Mouse (Mus musculus) limb, embryonic 14.5 days (tissue): Measurements from ENCODE around the gene Dscaml1. TPM values are rescaled to one million over a fixed set of nuclear protein-coding genes. Genes with fewer than 3 reads are reported as not detected.

Experiments used
- ATAC-seq: fragments of 200-750 bp; cut with Nextera tagmentation; 2 replicates; pipeline ENCODE4 v1.8.0; 2017; ENCODE audit warnings: low read depth, moderate number of reproducible peaks, moderate TSS enrichment; ENCODE audit not compliant: low FRiP score
- DNase-seq: peaks from one replicate; pipeline ENCODE4 v3.0.0-alpha.2; 2015; ENCODE audit warnings: low spot score
- H3K27ac ChIP-seq: fragments of 300-500 bp; sonication (generic); replicated peaks from 2 replicates; pipeline ENCODE4 v1.5.1; 2014; ENCODE audit warnings: low read depth, mild to moderate bottlenecking, low read length, moderate library complexity, mixed read lengths
- H3K27me3 ChIP-seq: fragments of 300-500 bp; sonication (generic); 2 replicates; pipeline ENCODE4 v1.6.1; 2014; ENCODE audit warnings: low read length, mixed read lengths; ENCODE audit not compliant: control insufficient read depth, insufficient read depth
- H3K36me3 ChIP-seq: fragments of 300-500 bp; sonication (generic); 2 replicates; pipeline ENCODE4 v1.6.1; 2014; ENCODE audit warnings: mild to moderate bottlenecking, low read length, moderate library complexity, mixed read lengths; ENCODE audit not compliant: control insufficient read depth, insufficient read depth
- H3K4me1 ChIP-seq: fragments of 300-500 bp; sonication (generic); 2 replicates; pipeline ENCODE4 v1.6.1; 2014; ENCODE audit warnings: antibody characterized with exemption, low read length, mixed read lengths; ENCODE audit not compliant: control insufficient read depth, insufficient read depth
- H3K4me2 ChIP-seq: fragments of 300-500 bp; sonication (generic); replicated peaks from 2 replicates; pipeline ENCODE4 v1.6.1; 2014; ENCODE audit warnings: low read depth, mild to moderate bottlenecking, low read length, moderate library complexity; ENCODE audit not compliant: severe bottlenecking
- H3K4me3 ChIP-seq: fragments of 300-500 bp; sonication (generic); replicated peaks from 2 replicates; pipeline ENCODE4 v1.5.1; 2014; ENCODE audit warnings: low read length
- H3K9ac ChIP-seq: fragments of 300-500 bp; sonication (generic); 2 replicates; pipeline ENCODE4 v1.6.1; 2014; ENCODE audit warnings: mild to moderate bottlenecking, low read depth, low read length, moderate library complexity; ENCODE audit not compliant: severe bottlenecking
- H3K9me3 ChIP-seq: fragments of 300-500 bp; sonication (generic); 2 replicates; pipeline ENCODE4 v1.6.1; 2016; ENCODE audit warnings: low read length; ENCODE audit not compliant: control insufficient read depth
- POLR2A ChIP-seq: fragments of 200-500 bp; IDR thresholded peaks from 2 replicates; pipeline ENCODE4 v1.8.0; 2012; ENCODE audit warnings: inconsistent platforms, mild to moderate bottlenecking, moderate library complexity, borderline replicate concordance; ENCODE audit not compliant: insufficient read depth, insufficient read length; ENCODE audit errors: extremely low read depth
- WGBS: fragments of 180-500 bp; shearing (Covaris S2); extraction: QIAGEN DNeasy Blood & Tissue Kit; methylation state at CpG from one replicate; pipeline ENCODE4 v1.1.7; 2014; 5-methylcytosine and 5-hydroxymethylcytosine counted together
- polyA plus RNA-seq, 2 experiments: library from polyadenylated mRNA; depleted of rRNA in 1 of 2; stranded (reverse) in 1 of 2; unstranded in 1 of 2; fragments of >200 nt; fragmentation: Nextera tagmentation in 1 of 2; extraction: Ambion mirVana in 1 of 2; gene quantifications; 2 replicates each; pipeline versions ENCODE4 v1.2.1 to v1.2.3; 2012 to 2014

Dscaml1 gene
- polyA plus RNA-seq, 2 experiments = 0.43 to 1.0 TPM

- no peak overlapping the region for H3K4me2 ChIP-seq
- ATAC-seq (no peak), DNase-seq (no peak)
- H3K4me3 ChIP-seq = no peak overlapping the region
- no peaks in the 10 kb centered on the region for H3K9me3 ChIP-seq
- 73% methylated on average over 11 of the region's 11 CpGs for WGBS
- H3K36me3 ChIP-seq = no peaks in the 10 kb centered on the region
- no peaks in the 10 kb centered on the region for H3K27me3 ChIP-seq
- no peak for TF ChIP-seq POLR2A
- H3K9ac ChIP-seq = no peak overlapping the region
- no peak overlapping the region for H3K27ac ChIP-seq
- no peaks in the 10 kb centered on the region for H3K4me1 ChIP-seq
Measured at GRCm38 (mm10) chr9:45610336-45611060, 184.1 kb downstream of the Dscaml1 start.

DNA sequence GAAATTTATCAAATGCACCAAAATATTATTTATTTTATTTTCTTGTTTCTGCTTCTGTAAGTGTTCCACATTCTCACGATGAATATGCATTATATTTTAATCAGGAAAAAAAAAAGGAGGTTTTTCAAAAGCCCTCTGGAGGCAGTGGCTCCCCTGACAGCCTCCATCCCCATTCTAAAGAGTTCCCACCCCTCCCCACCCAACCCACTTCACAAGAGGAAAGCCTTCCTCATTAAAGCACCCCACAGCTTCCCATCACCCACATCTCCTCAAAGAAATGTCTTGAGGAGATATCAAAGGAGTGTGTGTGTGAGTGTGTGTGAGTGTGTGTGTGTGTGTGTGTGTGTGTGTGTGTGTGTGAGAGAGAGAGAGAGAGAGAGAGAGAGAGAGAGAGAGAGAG lies 188.2 kb downstream of the Dscaml1 start:
- no peak for ATAC-seq
- Histone ChIP-seq H3K9me3 (no peaks in the 10 kb centered on the region), H3K9ac (no peak overlapping the region), H3K27ac (no peak overlapping the region), H3K4me1 (no peaks in the 10 kb centered on the region), H3K4me2 (no peak overlapping the region), H3K4me3 (no peak overlapping the region), H3K36me3 (no peaks in the 10 kb centered on the region), H3K27me3 (no peaks in the 10 kb centered on the region)
- WGBS = 89% methylated on average over 1 of the region's 1 CpGs
- TF ChIP-seq POLR2A = no peak
- no peak for DNase-seq

DNA sequence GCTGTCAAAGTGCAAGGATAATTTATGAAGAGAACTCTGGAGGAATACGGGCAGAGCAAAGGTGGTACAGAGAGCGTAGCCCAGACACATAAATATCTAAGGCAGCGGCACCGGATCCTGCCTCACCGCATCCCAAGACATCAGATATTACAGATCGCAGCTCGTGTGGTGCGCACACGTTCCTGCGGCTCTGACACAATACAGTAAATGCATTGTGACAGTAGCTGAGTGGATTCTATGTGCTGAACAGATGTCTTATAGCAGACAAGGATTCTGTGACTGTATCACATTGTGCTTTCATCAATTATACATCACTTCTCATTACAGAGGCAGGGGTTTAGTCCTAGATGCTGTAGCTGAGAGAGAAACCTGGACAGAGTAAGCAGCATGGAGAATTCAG lies 191.5 kb downstream of the Dscaml1 start:
- DNase-seq (no peak), ATAC-seq (no peak)
- TF ChIP-seq POLR2A = no peak
- H3K4me1 ChIP-seq = no peaks in the 10 kb centered on the region
- H3K9ac ChIP-seq = no peak overlapping the region
- H3K27ac ChIP-seq = no peak overlapping the region
- no peak overlapping the region for H3K4me2 ChIP-seq
- H3K36me3 ChIP-seq = no peaks in the 10 kb centered on the region
- H3K27me3 ChIP-seq = no peaks in the 10 kb centered on the region
- H3K4me3 ChIP-seq = no peak overlapping the region
- 79% methylated on average over 10 of the region's 10 CpGs for WGBS
- no peaks in the 10 kb centered on the region for H3K9me3 ChIP-seq

- DNase-seq = no peak
- no peaks in the 10 kb centered on the region for H3K9me3 ChIP-seq
- no peak for TF ChIP-seq POLR2A
- H3K27me3 ChIP-seq = no peaks in the 10 kb centered on the region
- H3K4me1 ChIP-seq = no peaks in the 10 kb centered on the region
- H3K4me3 ChIP-seq = no peak overlapping the region
- ATAC-seq = no peak
- WGBS = 78% methylated on average over 7 of the region's 7 CpGs
- no peak overlapping the region for H3K27ac ChIP-seq
- H3K36me3 ChIP-seq = no peaks in the 10 kb centered on the region
- no peak overlapping the region for H3K4me2 ChIP-seq
- no peak overlapping the region for H3K9ac ChIP-seq
Measured at GRCm38 (mm10) chr9:45618443-45618842, 192.0 kb downstream of the Dscaml1 start.

GRCm38 (mm10) chr9:45620049-45620448 lies 193.6 kb downstream of the Dscaml1 start:
- H3K27me3 ChIP-seq = no peaks in the 10 kb centered on the region
- no peak overlapping the region for H3K4me2 ChIP-seq
- H3K9me3 ChIP-seq = no peaks in the 10 kb centered on the region
- no peak overlapping the region for H3K9ac ChIP-seq
- H3K4me3 ChIP-seq = no peak overlapping the region
- H3K36me3 ChIP-seq = no peaks in the 10 kb centered on the region
- ATAC-seq (no peak), DNase-seq (no peak)
- no peaks in the 10 kb centered on the region for H3K4me1 ChIP-seq
- 60% methylated on average over 9 of the region's 9 CpGs for WGBS
- no peak for TF ChIP-seq POLR2A
- H3K27ac ChIP-seq = no peak overlapping the region
